Mouse (Mus musculus) midbrain, embryonic 16.5 days (tissue): ENCODE results near the gene Sec61a1. TPM values are rescaled to one million over a fixed set of nuclear protein-coding genes. Genes with fewer than 3 reads are reported as not detected.

Source experiments
- ATAC-seq: fragments of 200-750 bp; cut with Nextera tagmentation; 2 replicates; pipeline ENCODE4 v1.8.0; 2017; ENCODE audit warnings: moderate TSS enrichment
- H3K27ac ChIP-seq: fragments of 300-500 bp; sonication (generic); 2 replicates; pipeline ENCODE4 v1.5.1; 2014; ENCODE audit warnings: mild to moderate bottlenecking, low read length, mixed read lengths
- H3K27me3 ChIP-seq: fragments of 300-500 bp; sonication (generic); 2 replicates; pipeline ENCODE4 v1.6.1; 2014; ENCODE audit warnings: low read depth, low read length, mixed read lengths; ENCODE audit not compliant: control insufficient read depth, insufficient read depth
- H3K36me3 ChIP-seq: fragments of 300-500 bp; sonication (generic); 2 replicates; pipeline ENCODE4 v1.6.1; 2014; ENCODE audit warnings: mild to moderate bottlenecking, low read length, moderate library complexity, mixed read lengths; ENCODE audit not compliant: control insufficient read depth, insufficient read depth
- H3K4me1 ChIP-seq: fragments of 300-500 bp; sonication (generic); 2 replicates; pipeline ENCODE4 v1.6.1; 2014; ENCODE audit warnings: mild to moderate bottlenecking, low read length, mixed read lengths; ENCODE audit not compliant: control insufficient read depth, insufficient read depth
- H3K4me2 ChIP-seq: fragments of 300-500 bp; sonication (generic); 2 replicates; pipeline ENCODE4 v1.6.1; 2014; ENCODE audit warnings: mild to moderate bottlenecking, low read length, mixed read lengths
- H3K4me3 ChIP-seq: fragments of 300-500 bp; sonication (generic); 2 replicates; pipeline ENCODE4 v1.5.1; 2014; ENCODE audit warnings: low read depth, mild to moderate bottlenecking, low read length, moderate library complexity, mixed read lengths
- H3K9ac ChIP-seq: fragments of 300-500 bp; sonication (generic); 2 replicates; pipeline ENCODE4 v1.6.1; 2014; ENCODE audit warnings: low read depth, low read length, mixed read lengths
- H3K9me3 ChIP-seq: fragments of 300-500 bp; sonication (generic); replicated peaks from 2 replicates; pipeline ENCODE4 v1.6.1; 2014; ENCODE audit warnings: mild to moderate bottlenecking, low read length, mixed read lengths; ENCODE audit not compliant: control insufficient read depth, poor library complexity, severe bottlenecking
- WGBS: fragments of 180-500 bp; shearing (Covaris S2); extraction: QIAGEN DNeasy Blood & Tissue Kit; methylation state at CpG from one replicate; pipeline ENCODE4 v1.1.7; 2014; 5-methylcytosine and 5-hydroxymethylcytosine counted together
- polyA plus RNA-seq: library from polyadenylated mRNA; unstranded; fragments of >200 nt; fragmentation: Nextera tagmentation; extraction: Ambion mirVana; gene quantifications from 2 replicates; pipeline ENCODE4 v1.2.1, GENCODE M21; 2015

Gene Sec61a1
- 162 and 164 TPM in 2 replicates for polyA plus RNA-seq

GRCm38 (mm10) chr6:88518404-88519263 lies at the start of gene Sec61a1:
Gene Sec61a1 (minus strand): TSS chr6:88518905.
- H3K4me3 ChIP-seq: peak within 1 kb of the TSS; percentile 79
- WGBS: 0% methylated on average over 73 of the region's 80 CpGs
- no peaks in the 10 kb centered on the region for H3K9me3 ChIP-seq
- peak within 1 kb of the TSS; percentile 93 for H3K4me2 ChIP-seq
- peak; percentile 98 for ATAC-seq
- H3K27ac ChIP-seq: peak within 1 kb of the TSS; percentile 93
- peaks cover 9% of the 10 kb centered on the region for H3K36me3 ChIP-seq
- peaks cover 23% of the 10 kb centered on the region for H3K4me1 ChIP-seq
- H3K27me3 ChIP-seq: no peaks in the 10 kb centered on the region
- H3K9ac ChIP-seq: peak within 1 kb of the TSS; percentile 87

GRCm38 (mm10) chr6:88566676-88567075 lies 48.0 kb upstream of the Sec61a1 start:
- no peaks in the 10 kb centered on the region for H3K9me3 ChIP-seq
- no peaks in the 10 kb centered on the region for H3K36me3 ChIP-seq
- H3K4me3 ChIP-seq: no peak overlapping the region
- H3K27ac ChIP-seq: no peak overlapping the region
- no peak for ATAC-seq
- H3K4me1 ChIP-seq: peaks cover 3% of the 10 kb centered on the region; the same call in 1 of the 2 replicates
- peaks cover 10% of the 10 kb centered on the region for H3K27me3 ChIP-seq
- no peak overlapping the region for H3K9ac ChIP-seq
- no peak overlapping the region for H3K4me2 ChIP-seq
- 3% methylated on average over 7 of the region's 7 CpGs for whole genome bisulfite sequencing

- 27% methylated on average over 6 of the region's 6 CpGs for WGBS
- H3K27me3 ChIP-seq: peaks cover 10% of the 10 kb centered on the region
- no peaks in the 10 kb centered on the region for H3K36me3 ChIP-seq
- no peak overlapping the region for H3K4me2 ChIP-seq
- H3K4me3 ChIP-seq: no peak overlapping the region
- no peak for ATAC-seq
- H3K9ac ChIP-seq: no peak overlapping the region
- peaks cover 3% of the 10 kb centered on the region; the same call in 1 of the 2 replicates for H3K4me1 ChIP-seq
- no peak overlapping the region for H3K27ac ChIP-seq
- H3K9me3 ChIP-seq: no peaks in the 10 kb centered on the region
Measured at GRCm38 (mm10) chr6:88565033-88565432, 46.3 kb upstream of the Sec61a1 start.

- 95% methylated on average over 4 of the region's 4 CpGs for WGBS
- no peak overlapping the region for H3K4me3 ChIP-seq
Measured at GRCm38 (mm10) chr6:88560156-88560555, 41.5 kb upstream of the Sec61a1 start.

GRCm38 (mm10) chr6:88559688-88560087 lies 41.0 kb upstream of the Sec61a1 start:
- no peak overlapping the region for H3K4me2 ChIP-seq
- ATAC-seq: peak; percentile 56; the same call in 1 of the 2 replicates

More at GRCm38 (mm10) chr6:88560156-88560555, 41.5 kb upstream of the Sec61a1 start:
- Histone ChIP-seq H3K9me3 (no peaks in the 10 kb centered on the region), H3K4me2 (no peak overlapping the region), H3K4me1 (no peaks in the 10 kb centered on the region), H3K27me3 (peaks cover 6% of the 10 kb centered on the region), H3K36me3 (no peaks in the 10 kb centered on the region), H3K9ac (no peak overlapping the region), H3K27ac (no peak overlapping the region)
- no peak for ATAC-seq

GRCm38 (mm10) chr6:88558076-88558475 lies 39.4 kb upstream of the Sec61a1 start:
- Histone ChIP-seq H3K4me2 (no peak overlapping the region), H3K27ac (no peak overlapping the region), H3K36me3 (no peaks in the 10 kb centered on the region), H3K4me3 (no peak overlapping the region), H3K4me1 (no peaks in the 10 kb centered on the region), H3K9ac (no peak overlapping the region), H3K27me3 (no peaks in the 10 kb centered on the region; the same call in 1 of the 2 replicates), H3K9me3 (no peaks in the 10 kb centered on the region)
- WGBS: 72% methylated on average over 1 of the region's 1 CpGs
- ATAC-seq: no peak

More at GRCm38 (mm10) chr6:88559688-88560087, 41.0 kb upstream of the Sec61a1 start:
- H3K9ac ChIP-seq: no peak overlapping the region
- H3K27ac ChIP-seq: no peak overlapping the region
- H3K36me3 ChIP-seq: no peaks in the 10 kb centered on the region
- H3K4me1 ChIP-seq: no peaks in the 10 kb centered on the region
- WGBS: 15% methylated on average over 5 of the region's 5 CpGs
- no peaks in the 10 kb centered on the region for H3K9me3 ChIP-seq
- peaks cover 5% of the 10 kb centered on the region for H3K27me3 ChIP-seq
- no peak overlapping the region for H3K4me3 ChIP-seq

- no peak overlapping the region for H3K27ac ChIP-seq
- no peak overlapping the region for H3K4me3 ChIP-seq
- no peaks in the 10 kb centered on the region for H3K9me3 ChIP-seq
- ATAC-seq: no peak
- no peak overlapping the region for H3K9ac ChIP-seq
- H3K4me2 ChIP-seq: no peak overlapping the region
- H3K36me3 ChIP-seq: no peaks in the 10 kb centered on the region
- H3K27me3 ChIP-seq: no peaks in the 10 kb centered on the region; the same call in 1 of the 2 replicates
- 14% methylated on average over 4 of the region's 4 CpGs for WGBS
- no peaks in the 10 kb centered on the region for H3K4me1 ChIP-seq
Measured at GRCm38 (mm10) chr6:88557548-88557947, 38.8 kb upstream of the Sec61a1 start.

GRCm38 (mm10) chr6:88549916-88550315 lies 31.2 kb upstream of the Sec61a1 start:
- Histone ChIP-seq H3K36me3 (no peaks in the 10 kb centered on the region), H3K27me3 (no peaks in the 10 kb centered on the region), H3K27ac (no peak overlapping the region), H3K4me1 (peaks cover 7% of the 10 kb centered on the region; the same call in 1 of the 2 replicates), H3K9ac (no peak overlapping the region), H3K4me2 (no peak overlapping the region), H3K9me3 (no peaks in the 10 kb centered on the region), H3K4me3 (no peak overlapping the region)
- WGBS: 77% methylated on average over 2 of the region's 2 CpGs
- ATAC-seq: no peak
